In the genomic region with DNA sequence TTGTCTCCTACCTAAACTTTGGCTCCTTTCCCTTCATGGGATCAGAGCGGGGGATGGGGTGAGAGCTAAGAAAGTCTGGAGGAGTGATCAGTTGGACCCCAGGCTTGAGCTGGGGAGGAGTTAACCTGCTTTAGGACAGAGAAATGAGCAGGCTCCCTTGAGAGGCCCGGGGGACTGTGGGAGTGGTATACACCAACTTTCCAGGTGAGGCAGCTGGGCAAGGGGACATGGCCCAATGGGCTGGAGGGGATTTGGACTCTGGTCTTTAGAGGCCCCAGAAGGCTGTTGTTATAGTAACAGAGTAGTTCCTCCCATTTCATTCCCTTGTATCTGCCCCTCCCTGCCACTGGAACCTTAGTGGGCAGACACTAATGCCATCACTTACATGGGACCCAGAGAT, we compare ENCODE assay signal across 31 mouse cellular contexts. TPM values are rescaled to one million over a fixed set of nuclear protein-coding genes. Genes with fewer than 3 reads are reported as not detected.
A peak's percentile ranks its signal among the peaks of the same experiment; 100 is the strongest.
DNase-seq lines count a peak whose midpoint lies in the region; ATAC-seq and TF ChIP-seq lines count a peak whose summit lies in the region.
"Had no signal": no experiment of that assay in that cellular context is flagged by ENCODE, and none has a peak within 500 bp of the region (broad histone marks: within the 10 kb centered on the region; RNA-seq: fewer than 3 reads in every experiment).

No protein-coding gene starts in this region.

- no peaks in the 10 kb centered on the region for H3K36me3 ChIP-seq in kidney, embryonic 16.5 days (ENCODE audit: insufficient read depth, low read length)
- no peaks in the 10 kb centered on the region for H3K36me3 ChIP-seq in liver, embryonic 14.5 days (replicated peaks; ENCODE audit: control insufficient read depth, insufficient read depth, low read depth)
- H3K36me3 ChIP-seq in liver, postnatal 0 days (replicated peaks; ENCODE audit: insufficient read depth, low read length), result no peaks in the 10 kb centered on the region
- no peaks in the 10 kb centered on the region for H3K36me3 ChIP-seq in intestine, embryonic 16.5 days (ENCODE audit: control insufficient read depth, insufficient read depth, low read length)
- H3K36me3 ChIP-seq in stomach, embryonic 15.5 days, result no peaks in the 10 kb centered on the region
- H3K36me3 ChIP-seq: embryonic facial prominence, embryonic 13.5 days; forebrain, embryonic 12.5 days; hindbrain, embryonic 10.5 days; hindbrain, embryonic 15.5 days; limb, embryonic 12.5 days; midbrain, embryonic 13.5 days; neural tube, embryonic 13.5 days had no signal

- no peak overlapping the region for H3K4me3 ChIP-seq in kidney, embryonic 16.5 days (ENCODE audit: low read length)
- peak overlapping the region in 1 of 2 experiments; percentile 44; a peak in 1 of 4 replicates for H3K4me3 ChIP-seq in liver, embryonic 14.5 days (ENCODE audit: insufficient read depth in 1 of 2, low read depth in 2 of 2, low read length in 2 of 2)
- no peak overlapping the region for H3K4me3 ChIP-seq in liver, postnatal 0 days (ENCODE audit: low read depth, low read length)
- peak overlapping the region; percentile 54 for H3K4me3 ChIP-seq in intestine, embryonic 16.5 days (ENCODE audit: low read length)
- peak overlapping the region; percentile 23; the same call in 1 of the 2 replicates for H3K4me3 ChIP-seq in stomach, embryonic 15.5 days (replicated peaks)
- H3K4me3 ChIP-seq: embryonic facial prominence, embryonic 13.5 days; forebrain, embryonic 12.5 days; hindbrain, embryonic 10.5 days; hindbrain, embryonic 15.5 days; limb, embryonic 12.5 days; midbrain, embryonic 13.5 days; neural tube, embryonic 13.5 days had no signal

- no peak overlapping the region for H3K9ac ChIP-seq in kidney, embryonic 16.5 days (replicated peaks; ENCODE audit: low read length)
- H3K9ac ChIP-seq in liver, embryonic 14.5 days (replicated peaks), result no peak overlapping the region
- H3K9ac ChIP-seq in liver, postnatal 0 days (replicated peaks), result no peak overlapping the region
- H3K9ac ChIP-seq in intestine, embryonic 16.5 days (ENCODE audit: low read depth, low read length), result peak overlapping the region; percentile 68
- no peak overlapping the region for H3K9ac ChIP-seq in stomach, embryonic 15.5 days
- H3K9ac ChIP-seq: embryonic facial prominence, embryonic 13.5 days; forebrain, embryonic 12.5 days; forebrain, postnatal 0 days; hindbrain, embryonic 15.5 days; limb, embryonic 12.5 days; midbrain, embryonic 13.5 days; neural tube, embryonic 13.5 days had no signal

- WGBS in kidney, embryonic 16.5 days, result 74% methylated on average over 2 of the region's 2 CpGs
- WGBS in liver, embryonic 14.5 days (ENCODE audit: insufficient replicate concordance), result 71% methylated on average over 2 of the region's 2 CpGs
- WGBS in liver, postnatal 0 days (ENCODE audit: insufficient replicate concordance), result 72% methylated on average over 2 of the region's 2 CpGs
- 75% methylated on average over 2 of the region's 2 CpGs for WGBS in intestine, embryonic 16.5 days
- WGBS in stomach, embryonic 15.5 days, result 68% methylated on average over 2 of the region's 2 CpGs

- H3K4me2 ChIP-seq in kidney, embryonic 16.5 days (replicated peaks; ENCODE audit: low read depth, low read length), result peak overlapping the region; percentile 14; the same call in 1 of the 2 replicates
- peak overlapping the region; percentile 55; the same call in 1 of the 2 replicates for H3K4me2 ChIP-seq in liver, embryonic 14.5 days (ENCODE audit: low read depth)
- H3K4me2 ChIP-seq in liver, postnatal 0 days (ENCODE audit: low read depth, low read length), result no peak overlapping the region
- peak overlapping the region; percentile 44 for H3K4me2 ChIP-seq in intestine, embryonic 16.5 days (ENCODE audit: low read depth, low read length)
- peak overlapping the region; percentile 23 for H3K4me2 ChIP-seq in stomach, embryonic 15.5 days
- H3K4me2 ChIP-seq: embryonic facial prominence, embryonic 13.5 days; forebrain, embryonic 12.5 days; hindbrain, embryonic 15.5 days; limb, embryonic 12.5 days; midbrain, embryonic 13.5 days; neural tube, embryonic 13.5 days had no signal

- no peaks in the 10 kb centered on the region for H3K27me3 ChIP-seq in kidney, embryonic 16.5 days (ENCODE audit: insufficient read depth, low read length)
- no peaks in the 10 kb centered on the region for H3K27me3 ChIP-seq in liver, embryonic 14.5 days (ENCODE audit: control insufficient read depth, insufficient read depth, low read length)
- H3K27me3 ChIP-seq in liver, postnatal 0 days (ENCODE audit: insufficient read depth, low read length), result no peaks in the 10 kb centered on the region
- H3K27me3 ChIP-seq in intestine, embryonic 16.5 days (replicated peaks; ENCODE audit: control insufficient read depth, insufficient read depth, low read length), result no peaks in the 10 kb centered on the region
- no peaks in the 10 kb centered on the region for H3K27me3 ChIP-seq in stomach, embryonic 15.5 days (replicated peaks)
- H3K27me3 ChIP-seq: embryonic facial prominence, embryonic 13.5 days; forebrain, embryonic 12.5 days; hindbrain, embryonic 15.5 days; limb, embryonic 12.5 days; midbrain, embryonic 13.5 days; neural tube, embryonic 13.5 days had no signal

- peaks cover 8% of the 10 kb centered on the region; the same call in 1 of the 2 replicates for H3K4me1 ChIP-seq in kidney, embryonic 16.5 days (ENCODE audit: insufficient read depth, low read length)
- H3K4me1 ChIP-seq in liver, embryonic 14.5 days (replicated peaks; ENCODE audit: control insufficient read depth in 2 of 2, insufficient read depth in 2 of 2, low read length in 1 of 2), result peaks cover 28 to 46% of the 10 kb centered on the region in 2 experiments
- H3K4me1 ChIP-seq in liver, postnatal 0 days (ENCODE audit: insufficient read depth), result peaks cover 21% of the 10 kb centered on the region
- H3K4me1 ChIP-seq in intestine, embryonic 16.5 days (ENCODE audit: control insufficient read depth, insufficient read depth, low read length), result peaks cover 20% of the 10 kb centered on the region
- 0 out of 2 replicates have a peak, but pooled peaks cover 11% of the 10 kb centered on the region for H3K4me1 ChIP-seq in stomach, embryonic 15.5 days
- H3K4me1 ChIP-seq: limb, embryonic 12.5 days had no signal

- no peaks in the 10 kb centered on the region for H3K9me3 ChIP-seq in kidney, embryonic 16.5 days (ENCODE audit: low read length)
- H3K9me3 ChIP-seq in liver, embryonic 14.5 days (ENCODE audit: control insufficient read depth, low read length), result no peaks in the 10 kb centered on the region
- no peaks in the 10 kb centered on the region for H3K9me3 ChIP-seq in liver, postnatal 0 days (ENCODE audit: low read length)
- no peaks in the 10 kb centered on the region for H3K9me3 ChIP-seq in intestine, embryonic 16.5 days (ENCODE audit: control insufficient read depth, low read length)
- H3K9me3 ChIP-seq in stomach, embryonic 15.5 days, result no peaks in the 10 kb centered on the region
- H3K9me3 ChIP-seq: embryonic facial prominence, embryonic 13.5 days; forebrain, embryonic 12.5 days; hindbrain, embryonic 10.5 days; hindbrain, embryonic 15.5 days; limb, embryonic 12.5 days; midbrain, embryonic 13.5 days; neural tube, embryonic 13.5 days had no signal

- ATAC-seq in kidney, embryonic 16.5 days (ENCODE audit: low FRiP score, low TSS enrichment), result peak; percentile 79
- ATAC-seq in liver, embryonic 14.5 days (ENCODE audit: insufficient read depth), result no peak
- no peak for ATAC-seq in liver, postnatal 0 days
- ATAC-seq in intestine, embryonic 16.5 days, result peak; percentile 84
- ATAC-seq in stomach, embryonic 15.5 days (ENCODE audit: insufficient read depth, low FRiP score, low read depth), result peak; percentile 29; the same call in 1 of the 2 replicates
- ATAC-seq: CD4-positive, CD25-positive, alpha-beta regulatory T cell, adult 4 months; forebrain, postnatal 0 days; inflammation-experienced regulatory T-cells, adult 6 months; lung, postnatal 0 days; midbrain, embryonic 13.5 days had no signal

- no peak for TF ChIP-seq EP300 in liver, embryonic 14.5 days (IDR thresholded peaks at IDR 0.05; ENCODE audit: low read depth)
- TF ChIP-seq EP300 in liver, postnatal 0 days (IDR thresholded peaks at IDR 0.05; ENCODE audit: low read depth), result no peak

- DNase-seq in kidney, postnatal 25 days, result no peak
- no peak for DNase-seq in liver, embryonic 14.5 days (ENCODE audit: low read depth in 3 of 3, low spot score in 3 of 3)
- DNase-seq in liver, postnatal 0 days, result no peak
- no peak for DNase-seq in adrenal gland, adult 2 months
- DNase-seq in ovary, postnatal 10 days (ENCODE audit: low spot score), result no peak
- DNase-seq: adrenal gland, postnatal 36 days; cerebellum, adult 18-20 months; cerebellum, postnatal 10 days; forebrain, postnatal 0 days; heart, postnatal 14 days; layer of hippocampus, adult 9-11 months; lung, adult 18-20 months; lung, postnatal 4 days had no signal

- peak overlapping the region; percentile 73; the same call in 1 of the 2 replicates for H3K27ac ChIP-seq in kidney, embryonic 16.5 days (ENCODE audit: low read length)
- H3K27ac ChIP-seq in liver, embryonic 14.5 days, result no peak overlapping the region
- no peak overlapping the region for H3K27ac ChIP-seq in liver, postnatal 0 days (ENCODE audit: low read depth)
- H3K27ac ChIP-seq in intestine, embryonic 16.5 days (ENCODE audit: low read length), result peak overlapping the region; percentile 94
- H3K27ac ChIP-seq in stomach, embryonic 15.5 days, result peak overlapping the region; percentile 36; the same call in 1 of the 2 replicates
- H3K27ac ChIP-seq: embryonic facial prominence, embryonic 13.5 days; forebrain, embryonic 12.5 days; hindbrain, embryonic 10.5 days; hindbrain, embryonic 15.5 days; limb, embryonic 12.5 days; midbrain, embryonic 13.5 days; neural tube, embryonic 13.5 days had no signal

- no peak for TF ChIP-seq CTCF in liver, embryonic 14.5 days (IDR thresholded peaks at IDR 0.05; ENCODE audit: low read depth)
- TF ChIP-seq CTCF in liver, postnatal 0 days (IDR thresholded peaks at IDR 0.05; ENCODE audit: low read depth), result no peak

RNA-seq across cellular contexts. Expression of a gene that starts 1.3 kb away (rescaled TPM):
- polyA plus RNA-seq in kidney, embryonic 16.5 days (2015; fragmentation: Nextera tagmentation; extraction: Ambion mirVana), result 8.3 and 8.8 TPM in 2 replicates
- polyA plus RNA-seq in liver, embryonic 14.5 days (2012; rRNA removed), result 4.8 and 5.8 TPM in 2 replicates
- 3.0 and 4.2 TPM in 2 replicates for polyA plus RNA-seq in liver, embryonic 14.5 days (2014; fragmentation: Nextera tagmentation; extraction: Ambion mirVana)
- polyA plus RNA-seq in liver, postnatal 0 days (2015; fragmentation: Nextera tagmentation; extraction: Ambion mirVana), result 0.68 and 0.92 TPM in 2 replicates
- 47.2 and 49.3 TPM in 2 replicates for polyA plus RNA-seq in intestine, embryonic 16.5 days (2015; fragmentation: Nextera tagmentation; extraction: Ambion mirVana)
- polyA plus RNA-seq in stomach, embryonic 15.5 days (2015; fragmentation: Nextera tagmentation; extraction: Ambion mirVana), result 14.3 and 16.8 TPM in 2 replicates
- not detected for total RNA-seq in adrenal gland, adult 2 months (2021)
- polyA plus RNA-seq in adrenal gland, adult 2 months (2012; rRNA removed), result not detected in 2 replicates
- total RNA-seq: adrenal gland, postnatal 36 days; forebrain, postnatal 0 days; gastrocnemius, adult 8-10 months had no signal
- polyA plus RNA-seq: hindbrain, embryonic 15.5 days had no signal

RNA-seq across cellular contexts. Expression of a gene that starts 4.6 kb away (rescaled TPM):
- 1.7 and 2.0 TPM in 2 replicates for polyA plus RNA-seq in kidney, embryonic 16.5 days (2015; fragmentation: Nextera tagmentation; extraction: Ambion mirVana)
- 169 and 210 TPM in 2 replicates for polyA plus RNA-seq in liver, embryonic 14.5 days (2012; rRNA removed)
- 168 and 176 TPM in 2 replicates for polyA plus RNA-seq in liver, embryonic 14.5 days (2014; fragmentation: Nextera tagmentation; extraction: Ambion mirVana)
- polyA plus RNA-seq in liver, postnatal 0 days (2015; fragmentation: Nextera tagmentation; extraction: Ambion mirVana), result 61.1 and 65.2 TPM in 2 replicates
- 4.5 and 4.7 TPM in 2 replicates for polyA plus RNA-seq in intestine, embryonic 16.5 days (2015; fragmentation: Nextera tagmentation; extraction: Ambion mirVana)
- polyA plus RNA-seq in stomach, embryonic 15.5 days (2015; fragmentation: Nextera tagmentation; extraction: Ambion mirVana), result 6.8 and 13.6 TPM in 2 replicates
- total RNA-seq in adrenal gland, adult 2 months (2021), result not detected
- polyA plus RNA-seq in adrenal gland, adult 2 months (2012; rRNA removed), result not detected in 2 replicates
- total RNA-seq: adrenal gland, adult 18-20 months; adrenal gland, postnatal 36 days; forebrain, postnatal 0 days; gastrocnemius, adult 8-10 months; left cerebral cortex, adult 18-20 months; left cerebral cortex, postnatal 25 days had no signal
- polyA plus RNA-seq: CD4-positive, CD25-positive, alpha-beta regulatory T cell, adult 4 months; inflammation-experienced regulatory T-cells, adult 6 months had no signal

RNA-seq across cellular contexts. Expression of a gene that starts 23.2 kb away (rescaled TPM):
- 2.6 and 2.7 TPM in 2 replicates for polyA plus RNA-seq in kidney, embryonic 16.5 days (2015; fragmentation: Nextera tagmentation; extraction: Ambion mirVana)
- 0.12 and 0.27 TPM in 2 replicates for polyA plus RNA-seq in liver, embryonic 14.5 days (2012; rRNA removed)
- polyA plus RNA-seq in liver, embryonic 14.5 days (2014; fragmentation: Nextera tagmentation; extraction: Ambion mirVana), result 0.36 and 0.48 TPM in 2 replicates
- 0.25 and 3.6 TPM in 2 replicates for polyA plus RNA-seq in liver, postnatal 0 days (2015; fragmentation: Nextera tagmentation; extraction: Ambion mirVana)
- 4.6 and 5.4 TPM in 2 replicates for polyA plus RNA-seq in intestine, embryonic 16.5 days (2015; fragmentation: Nextera tagmentation; extraction: Ambion mirVana)
- 4.4 and 5.2 TPM in 2 replicates for polyA plus RNA-seq in stomach, embryonic 15.5 days (2015; fragmentation: Nextera tagmentation; extraction: Ambion mirVana)
- 1 to 10 TPM; 1.7 to 2.0 TPM for total RNA-seq in adrenal gland, adult 2 months (2021)
- polyA plus RNA-seq in adrenal gland, adult 2 months (2012; rRNA removed), result 0.28 and 0.58 TPM in 2 replicates
- total RNA-seq: left cerebral cortex, adult 18-20 months; left cerebral cortex, postnatal 25 days; megakaryocyte-erythroid progenitor cell, adult 5-6 weeks had no signal

RNA-seq across cellular contexts. Expression of a gene that starts 46.1 kb away (rescaled TPM):
- 70.2 and 77.9 TPM in 2 replicates for polyA plus RNA-seq in kidney, embryonic 16.5 days (2015; fragmentation: Nextera tagmentation; extraction: Ambion mirVana)
- 16.6 and 28.2 TPM in 2 replicates for polyA plus RNA-seq in liver, embryonic 14.5 days (2012; rRNA removed)
- polyA plus RNA-seq in liver, embryonic 14.5 days (2014; fragmentation: Nextera tagmentation; extraction: Ambion mirVana), result 51.1 and 52.4 TPM in 2 replicates
- 29.7 and 30.1 TPM in 2 replicates for polyA plus RNA-seq in liver, postnatal 0 days (2015; fragmentation: Nextera tagmentation; extraction: Ambion mirVana)
- 62.7 and 70.6 TPM in 2 replicates for polyA plus RNA-seq in intestine, embryonic 16.5 days (2015; fragmentation: Nextera tagmentation; extraction: Ambion mirVana)
- 61.1 and 68.7 TPM in 2 replicates for polyA plus RNA-seq in stomach, embryonic 15.5 days (2015; fragmentation: Nextera tagmentation; extraction: Ambion mirVana)
- 10 to 100 TPM; 14.6 to 19.6 TPM for total RNA-seq in adrenal gland, adult 2 months (2021)
- polyA plus RNA-seq in adrenal gland, adult 2 months (2012; rRNA removed), result 2.5 TPM in 2 replicates

RNA-seq across cellular contexts. Expression of a gene that starts 46.2 kb away (rescaled TPM):
- 16.6 and 18.9 TPM in 2 replicates for polyA plus RNA-seq in kidney, embryonic 16.5 days (2015; fragmentation: Nextera tagmentation; extraction: Ambion mirVana)
- 31.6 and 32.7 TPM in 2 replicates for polyA plus RNA-seq in liver, embryonic 14.5 days (2012; rRNA removed)
- 6.9 and 8.2 TPM in 2 replicates for polyA plus RNA-seq in liver, embryonic 14.5 days (2014; fragmentation: Nextera tagmentation; extraction: Ambion mirVana)
- polyA plus RNA-seq in liver, postnatal 0 days (2015; fragmentation: Nextera tagmentation; extraction: Ambion mirVana), result 3.2 and 3.7 TPM in 2 replicates
- polyA plus RNA-seq in intestine, embryonic 16.5 days (2015; fragmentation: Nextera tagmentation; extraction: Ambion mirVana), result 9.3 and 10.8 TPM in 2 replicates
- polyA plus RNA-seq in stomach, embryonic 15.5 days (2015; fragmentation: Nextera tagmentation; extraction: Ambion mirVana), result 11.4 and 12.3 TPM in 2 replicates
- total RNA-seq in adrenal gland, adult 2 months (2021), result 10 to 100 TPM; 26.4 to 41.3 TPM
- 45.1 and 55.8 TPM in 2 replicates for polyA plus RNA-seq in adrenal gland, adult 2 months (2012; rRNA removed)

Comparison
In these comparisons a context has a peak if more than half of its experiments do, and no peak if none do; other contexts are left out.
1. ATAC-seq: peak in kidney, embryonic 16.5 days (single experiment), intestine, embryonic 16.5 days (single experiment) and stomach, embryonic 15.5 days (single experiment); none in liver, embryonic 14.5 days (single experiment) and liver, postnatal 0 days (single experiment).
2. H3K27ac ChIP-seq: peak in kidney, embryonic 16.5 days (single experiment), intestine, embryonic 16.5 days (single experiment) and stomach, embryonic 15.5 days (single experiment); none in liver, embryonic 14.5 days (single experiment) and liver, postnatal 0 days (single experiment).
3. H3K4me3 ChIP-seq: peak in intestine, embryonic 16.5 days (single experiment) and stomach, embryonic 15.5 days (single experiment); none in kidney, embryonic 16.5 days (single experiment) and liver, postnatal 0 days (single experiment).